Mouse (Mus musculus): ENCODE data around the gene Wbp1l. TPM values are rescaled to one million over a fixed set of nuclear protein-coding genes. Genes with fewer than 3 reads are reported as not detected.

Gene Wbp1l
- polyA plus RNA-seq, 1 experiment from 2014 or later: 31.7 TPM

GRCm38 (mm10) chr19:46591575-46591974, 7.3 kb upstream of the Wbp1l start:
- Histone ChIP-seq H3K27ac (no peak overlapping the region), H3K4me3 (replicated peaks; ENCODE audit: low read length) (no peak overlapping the region), H3K9ac (no peak overlapping the region), H3K27me3 (ENCODE audit: control insufficient read depth, insufficient read depth, low read length) (no peaks in the 10 kb centered on the region), H3K4me2 (replicated peaks) (no peak overlapping the region), H3K36me3 (replicated peaks; ENCODE audit: control insufficient read depth, insufficient read depth) (peaks cover 53% of the 10 kb centered on the region), H3K9me3 (ENCODE audit: control insufficient read depth, low read length) (no peaks in the 10 kb centered on the region), H3K4me1 (replicated peaks; ENCODE audit: control insufficient read depth, insufficient read depth, low read length) (no peaks in the 10 kb centered on the region)
- DNase-seq (ENCODE audit: low spot score) (no peak), ATAC-seq (ENCODE audit: low FRiP score) (no peak)
- 89% methylated on average over 6 of the region's 6 CpGs for WGBS

- Histone ChIP-seq H3K36me3 (replicated peaks; ENCODE audit: control insufficient read depth, insufficient read depth) (peaks cover 49% of the 10 kb centered on the region), H3K4me3 (replicated peaks; ENCODE audit: low read length) (no peak overlapping the region), H3K9me3 (ENCODE audit: control insufficient read depth, low read length) (no peaks in the 10 kb centered on the region), H3K27me3 (ENCODE audit: control insufficient read depth, insufficient read depth, low read length) (no peaks in the 10 kb centered on the region), H3K27ac (no peak overlapping the region), H3K9ac (no peak overlapping the region), H3K4me2 (replicated peaks) (no peak overlapping the region), H3K4me1 (replicated peaks; ENCODE audit: control insufficient read depth, insufficient read depth, low read length) (no peaks in the 10 kb centered on the region)
- ATAC-seq (ENCODE audit: low FRiP score) (no peak), DNase-seq (ENCODE audit: low spot score) (no peak)
- 94% methylated on average over 9 of the region's 9 CpGs for WGBS
Measured at GRCm38 (mm10) chr19:46592751-46593439, 6.0 kb upstream of the Wbp1l start.

- no peak overlapping the region for H3K27ac ChIP-seq
- H3K4me1 ChIP-seq (replicated peaks; ENCODE audit: control insufficient read depth, insufficient read depth, low read length): peaks cover 10% of the 10 kb centered on the region
- H3K36me3 ChIP-seq (replicated peaks; ENCODE audit: control insufficient read depth, insufficient read depth): peaks cover 20% of the 10 kb centered on the region
- 84% methylated on average over 4 of the region's 4 CpGs for WGBS
- H3K9me3 ChIP-seq (ENCODE audit: control insufficient read depth, low read length): no peaks in the 10 kb centered on the region
- H3K4me2 ChIP-seq (replicated peaks): peak overlapping the region; percentile 42
- no peaks in the 10 kb centered on the region for H3K27me3 ChIP-seq (ENCODE audit: control insufficient read depth, insufficient read depth, low read length)
- ATAC-seq (ENCODE audit: low FRiP score) (no peak), DNase-seq (ENCODE audit: low spot score) (no peak)
- H3K9ac ChIP-seq: no peak overlapping the region
- H3K4me3 ChIP-seq (replicated peaks; ENCODE audit: low read length): peak overlapping the region; percentile 82
Measured at GRCm38 (mm10) chr19:46598187-46598586, 697 bp upstream of the Wbp1l start.

GRCm38 (mm10) chr19:46599375-46600256, 732 bp downstream of the Wbp1l start:
- Histone ChIP-seq H3K9me3 (ENCODE audit: control insufficient read depth, low read length) (no peaks in the 10 kb centered on the region), H3K4me2 (replicated peaks) (peak overlapping the region; percentile 90), H3K27me3 (ENCODE audit: control insufficient read depth, insufficient read depth, low read length) (no peaks in the 10 kb centered on the region), H3K9ac (peak overlapping the region; percentile 77), H3K36me3 (replicated peaks; ENCODE audit: control insufficient read depth, insufficient read depth) (peaks cover 16% of the 10 kb centered on the region), H3K27ac (peak overlapping the region; percentile 75; the same call in 1 of the 2 replicates), H3K4me1 (replicated peaks; ENCODE audit: control insufficient read depth, insufficient read depth, low read length) (peaks cover 10% of the 10 kb centered on the region), H3K4me3 (replicated peaks; ENCODE audit: low read length) (peak overlapping the region; percentile 82)
- DNase-seq (ENCODE audit: low spot score) (no peak), ATAC-seq (ENCODE audit: low FRiP score) (no peak)
- WGBS: 22% methylated on average over 22 of the region's 22 CpGs

- Histone ChIP-seq H3K27me3 (ENCODE audit: control insufficient read depth, insufficient read depth, low read length) (no peaks in the 10 kb centered on the region), H3K27ac (no peak overlapping the region), H3K4me3 (replicated peaks; ENCODE audit: low read length) (peak overlapping the region; percentile 82), H3K36me3 (replicated peaks; ENCODE audit: control insufficient read depth, insufficient read depth) (peaks cover 9% of the 10 kb centered on the region; the same call in 1 of the 2 replicates), H3K4me2 (replicated peaks) (peak overlapping the region; percentile 90), H3K4me1 (replicated peaks; ENCODE audit: control insufficient read depth, insufficient read depth, low read length) (peaks cover 10% of the 10 kb centered on the region), H3K9ac (0 out of 2 replicates have a peak overlapping the region, but pooled peaks have one; percentile 77), H3K9me3 (ENCODE audit: control insufficient read depth, low read length) (no peaks in the 10 kb centered on the region)
- DNase-seq (ENCODE audit: low spot score): no peak
- 89% methylated on average over 4 of the region's 4 CpGs for WGBS
- no peak for ATAC-seq (ENCODE audit: low FRiP score)
Measured at GRCm38 (mm10) chr19:46600371-46600770, 1.5 kb downstream of the Wbp1l start.

GRCm38 (mm10) chr19:46601491-46601890, 2.6 kb downstream of the Wbp1l start:
- no peak overlapping the region for H3K9ac ChIP-seq
- no peak overlapping the region for H3K27ac ChIP-seq
- H3K4me1 ChIP-seq (replicated peaks; ENCODE audit: control insufficient read depth, insufficient read depth, low read length): peaks cover 10% of the 10 kb centered on the region
- no peaks in the 10 kb centered on the region for H3K27me3 ChIP-seq (ENCODE audit: control insufficient read depth, insufficient read depth, low read length)
- H3K4me3 ChIP-seq (replicated peaks; ENCODE audit: low read length): no peak overlapping the region
- H3K9me3 ChIP-seq (ENCODE audit: control insufficient read depth, low read length): no peaks in the 10 kb centered on the region
- H3K36me3 ChIP-seq (replicated peaks; ENCODE audit: control insufficient read depth, insufficient read depth): peaks cover 7% of the 10 kb centered on the region
- WGBS: 91% methylated on average over 14 of the region's 14 CpGs
- DNase-seq (ENCODE audit: low spot score): no peak
- no peak overlapping the region for H3K4me2 ChIP-seq (replicated peaks)
- ATAC-seq (ENCODE audit: low FRiP score): no peak

- no peaks in the 10 kb centered on the region for H3K9me3 ChIP-seq (ENCODE audit: control insufficient read depth, low read length)
- peaks cover 16% of the 10 kb centered on the region for H3K36me3 ChIP-seq (replicated peaks; ENCODE audit: control insufficient read depth, insufficient read depth)
- no peaks in the 10 kb centered on the region for H3K27me3 ChIP-seq (ENCODE audit: control insufficient read depth, insufficient read depth, low read length)
- no peak for ATAC-seq (ENCODE audit: low FRiP score)
- no peak for DNase-seq (ENCODE audit: low spot score)
- no peak overlapping the region for H3K9ac ChIP-seq
- peaks cover 10% of the 10 kb centered on the region for H3K4me1 ChIP-seq (replicated peaks; ENCODE audit: control insufficient read depth, insufficient read depth, low read length)
- WGBS: 91% methylated on average over 4 of the region's 4 CpGs
- no peak overlapping the region for H3K4me3 ChIP-seq (replicated peaks; ENCODE audit: low read length)
- no peak overlapping the region for H3K27ac ChIP-seq
- H3K4me2 ChIP-seq (replicated peaks): no peak overlapping the region
Measured at GRCm38 (mm10) chr19:46602406-46602805, 3.5 kb downstream of the Wbp1l start.

GRCm38 (mm10) chr19:46606718-46607117, 7.8 kb downstream of the Wbp1l start:
- Histone ChIP-seq H3K4me3 (replicated peaks; ENCODE audit: low read length) (no peak overlapping the region), H3K9ac (no peak overlapping the region), H3K9me3 (ENCODE audit: control insufficient read depth, low read length) (no peaks in the 10 kb centered on the region), H3K36me3 (replicated peaks; ENCODE audit: control insufficient read depth, insufficient read depth) (peaks cover 28% of the 10 kb centered on the region), H3K27me3 (ENCODE audit: control insufficient read depth, insufficient read depth, low read length) (no peaks in the 10 kb centered on the region), H3K27ac (no peak overlapping the region), H3K4me1 (replicated peaks; ENCODE audit: control insufficient read depth, insufficient read depth, low read length) (no peaks in the 10 kb centered on the region), H3K4me2 (replicated peaks) (no peak overlapping the region)
- whole genome bisulfite sequencing: 96% methylated on average over 13 of the region's 13 CpGs
- ATAC-seq (ENCODE audit: low FRiP score) (no peak), DNase-seq (ENCODE audit: low spot score) (no peak)

- Histone ChIP-seq H3K4me2 (replicated peaks) (no peak overlapping the region), H3K27me3 (ENCODE audit: control insufficient read depth, insufficient read depth, low read length) (no peaks in the 10 kb centered on the region), H3K9ac (no peak overlapping the region), H3K36me3 (replicated peaks; ENCODE audit: control insufficient read depth, insufficient read depth) (peaks cover 31% of the 10 kb centered on the region), H3K27ac (no peak overlapping the region), H3K9me3 (ENCODE audit: control insufficient read depth, low read length) (no peaks in the 10 kb centered on the region), H3K4me1 (replicated peaks; ENCODE audit: control insufficient read depth, insufficient read depth, low read length) (no peaks in the 10 kb centered on the region), H3K4me3 (replicated peaks; ENCODE audit: low read length) (no peak overlapping the region)
- no peak for ATAC-seq (ENCODE audit: low FRiP score)
- 68% methylated on average over 7 of the region's 7 CpGs for WGBS
- no peak for DNase-seq (ENCODE audit: low spot score)
Measured at GRCm38 (mm10) chr19:46607424-46607823, 8.5 kb downstream of the Wbp1l start.
